Mouse (Mus musculus): ENCODE results near the gene Adcy3.

The Adcy3 gene

DNA sequence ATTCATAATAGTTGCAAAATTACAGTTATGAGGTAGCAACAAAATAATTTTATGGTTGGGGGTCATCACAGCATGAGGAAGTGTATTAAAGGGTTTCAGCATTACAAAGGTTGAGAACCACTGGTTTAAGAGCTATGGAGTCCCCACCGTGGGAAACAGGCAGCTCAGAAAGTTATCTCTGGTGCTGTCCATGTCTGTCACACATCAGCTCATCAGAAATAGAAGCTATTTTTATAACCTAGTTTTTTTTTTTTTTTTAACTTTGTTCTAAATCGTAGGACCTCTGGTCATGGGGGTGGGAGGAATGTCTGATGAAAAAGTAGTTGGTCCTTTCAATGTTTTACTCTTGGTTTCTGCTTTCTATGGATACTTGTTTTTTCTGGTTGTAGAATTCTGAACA, 110.9 kb downstream of the Adcy3 start:
- DNase-seq (ENCODE audit: low spot score in 2 of 2) = no peak

DNA sequence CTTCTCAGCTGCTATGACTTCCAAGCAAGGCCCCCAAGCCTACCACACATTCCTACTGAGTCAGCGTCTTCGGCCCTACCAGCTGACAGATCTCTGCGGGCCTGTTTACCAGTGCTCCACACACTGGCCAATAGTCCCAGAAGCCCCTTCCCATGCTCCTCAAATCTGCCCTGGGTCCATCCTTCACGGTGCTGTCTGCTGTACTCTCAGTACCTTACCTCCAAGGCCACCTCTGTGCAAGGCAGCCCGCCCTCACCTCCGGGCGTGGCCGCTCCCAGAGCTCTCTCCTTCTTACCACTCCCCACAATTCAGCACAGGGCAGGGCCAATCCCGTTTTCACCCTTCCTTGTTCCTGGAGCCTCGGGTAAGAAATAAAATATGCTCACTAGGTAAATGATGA, 112.8 kb downstream of the Adcy3 start:
- no peak for DNase-seq (ENCODE audit: low spot score in 2 of 2)

DNA sequence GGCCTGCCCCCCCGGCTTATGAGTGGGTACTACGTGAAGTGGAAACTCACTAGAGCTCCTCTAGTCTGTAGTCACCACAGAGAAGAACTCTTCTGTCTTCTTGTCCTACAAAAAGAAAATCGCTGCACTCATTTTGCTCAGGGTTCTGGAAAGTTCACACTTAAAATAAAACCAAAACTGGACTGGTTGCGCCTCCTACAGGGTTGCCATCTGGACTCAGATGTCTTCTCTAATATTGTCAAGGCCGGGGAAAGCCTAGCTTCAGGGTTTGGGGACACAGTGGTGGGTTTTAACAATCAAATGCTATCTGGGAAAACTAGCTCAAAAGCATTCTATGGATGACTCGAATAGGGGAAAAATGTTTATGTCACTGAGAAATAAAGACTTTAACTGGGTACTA, 116.9 kb downstream of the Adcy3 start:
- DNase-seq (ENCODE audit: low spot score in 2 of 2) = no peak

DNA sequence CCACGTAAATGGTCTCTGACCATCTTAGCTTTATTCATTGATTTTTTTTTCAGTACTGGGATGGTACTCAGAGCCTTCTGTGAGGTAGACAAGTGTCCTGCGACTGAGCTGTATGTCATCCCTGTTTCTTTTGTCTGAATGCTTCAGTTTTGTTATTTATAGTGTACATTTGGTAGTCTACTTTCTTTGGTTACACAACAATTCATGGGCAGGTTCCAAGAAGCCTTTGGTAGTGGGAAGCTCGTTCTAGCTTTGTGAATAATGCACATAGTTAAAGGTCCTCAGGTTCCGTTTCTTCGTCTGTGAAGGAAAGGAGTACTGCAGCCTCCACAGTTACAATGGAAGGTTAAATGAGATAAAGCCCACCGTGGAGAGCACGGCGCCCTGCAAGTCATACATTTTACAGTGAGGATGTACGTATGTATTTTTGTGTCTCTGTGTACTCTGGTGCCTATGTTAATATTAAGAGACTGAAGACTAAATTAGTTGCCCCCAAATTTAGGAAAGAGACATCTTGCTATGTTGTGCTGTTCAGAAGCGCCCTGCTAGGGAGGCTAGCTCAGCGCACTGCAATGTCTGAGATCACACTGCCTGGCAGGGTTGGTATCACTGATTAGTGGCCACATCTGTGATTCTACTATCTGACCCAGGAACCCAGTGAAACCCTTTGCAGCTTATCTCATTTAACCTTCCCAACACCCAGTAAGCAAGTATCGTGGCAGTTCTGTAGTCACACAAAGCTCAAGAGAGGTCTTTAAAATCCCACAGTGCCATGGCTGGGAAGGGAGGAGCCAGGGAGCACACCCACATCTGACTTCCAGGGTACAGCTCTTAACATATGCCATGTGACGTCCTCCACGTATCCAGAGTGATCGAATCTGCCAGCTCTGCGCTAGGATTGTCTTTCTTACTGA, 120.1 kb downstream of the Adcy3 start:
- no peak for DNase-seq (ENCODE audit: low spot score in 2 of 2)

All from urinary bladder, postnatal 36 days (tissue).